Mouse (Mus musculus) neutrophil, adult 5-6 weeks (primary cell): Measurements from ENCODE around the gene Poc1a. TPM values are rescaled to one million over a fixed set of nuclear protein-coding genes. Genes with fewer than 3 reads are reported as not detected.
A peak's percentile ranks its signal among the peaks of the same experiment; 100 is the strongest.

Experiments used
- ATAC-seq: fragments of 151-379, 151-347 bp; 2 replicates; pipeline ENCODE4 v1.8.0; 2017; ENCODE audit warnings: mild to moderate bottlenecking, moderate TSS enrichment; ENCODE audit not compliant: insufficient number of reproducible peaks, poor library complexity, low FRiP score, severe bottlenecking; ENCODE audit errors: extremely low read depth
- total RNA-seq: library from RNA; stranded (forward); fragments of 200-1000 nt; gene quantifications from 2 replicates; pipeline ENCODE4 v1.2.3, GENCODE M21; 2017

Gene Poc1a
- total RNA-seq, 1 experiment from 2014 or later = 1.4 TPM

DNA sequence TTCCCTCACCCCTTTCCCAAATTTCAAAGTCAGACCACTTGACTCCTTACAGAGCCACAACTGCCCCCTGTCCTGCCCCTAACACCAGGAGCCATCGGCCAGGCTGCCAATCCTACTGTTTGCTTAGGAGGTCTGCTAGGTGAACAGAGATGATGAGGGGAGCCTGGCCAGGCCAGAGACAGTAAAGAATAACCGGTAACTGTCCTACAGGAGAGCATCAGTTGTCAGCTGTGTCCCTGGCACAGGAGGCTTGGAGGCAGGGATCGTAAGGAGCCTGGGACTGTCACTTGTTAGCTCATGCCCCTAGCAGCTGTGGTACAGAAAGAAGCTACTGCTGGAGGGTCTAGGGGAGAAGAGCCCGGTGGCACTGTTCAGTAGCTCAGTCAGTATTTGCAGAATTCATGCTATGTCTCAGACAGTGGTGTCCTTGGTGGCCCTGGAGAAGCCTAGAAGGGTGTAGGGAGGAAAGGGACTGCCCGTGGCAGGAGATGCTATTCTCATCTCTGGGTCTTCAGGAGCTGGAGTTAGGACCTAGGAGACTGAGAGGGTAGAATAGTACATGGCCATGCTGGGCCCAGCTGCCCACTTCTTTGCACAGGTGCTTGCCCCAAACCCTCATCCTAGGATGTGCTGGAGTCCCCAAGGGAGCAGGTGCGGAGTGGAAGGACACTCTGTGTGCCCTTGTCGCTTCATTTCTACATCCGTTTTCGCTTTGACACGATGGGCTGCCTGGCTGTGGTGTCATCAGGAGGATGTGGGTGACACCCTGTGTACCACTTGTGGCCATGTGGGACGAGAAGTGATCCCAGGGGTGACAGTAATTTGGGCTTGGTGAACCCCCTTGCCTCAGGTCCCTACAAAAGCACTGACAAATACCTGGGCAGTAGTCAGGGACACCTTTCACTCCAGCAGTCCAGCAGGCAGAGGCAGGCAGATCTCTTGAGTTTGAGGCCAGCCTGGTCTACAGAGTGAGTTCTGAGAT, 91.9 kb downstream of the Poc1a start:
- ATAC-seq = peak; percentile 51; the same call in 1 of the 2 replicates

DNA sequence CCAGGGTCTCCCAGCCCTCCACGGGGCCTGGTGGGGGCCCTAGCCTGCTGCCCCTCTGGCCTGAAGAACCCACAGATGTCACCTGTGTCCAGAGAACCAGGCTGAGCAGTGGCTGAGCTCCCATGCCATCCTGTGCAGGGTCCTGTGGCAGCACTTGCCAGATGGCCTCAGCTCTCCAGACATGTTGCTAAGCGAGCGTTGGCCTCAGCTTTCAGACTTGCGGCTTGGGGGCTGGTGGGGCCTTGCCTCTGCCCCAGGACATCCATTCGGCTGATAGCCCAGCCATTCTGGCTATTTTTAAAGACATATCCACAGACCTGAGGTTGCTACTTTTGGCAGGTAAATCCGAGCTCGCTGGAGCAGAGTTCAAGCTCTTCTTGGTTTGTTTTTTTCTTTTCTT, 93.1 kb downstream of the Poc1a start:
- no peak for ATAC-seq

DNA sequence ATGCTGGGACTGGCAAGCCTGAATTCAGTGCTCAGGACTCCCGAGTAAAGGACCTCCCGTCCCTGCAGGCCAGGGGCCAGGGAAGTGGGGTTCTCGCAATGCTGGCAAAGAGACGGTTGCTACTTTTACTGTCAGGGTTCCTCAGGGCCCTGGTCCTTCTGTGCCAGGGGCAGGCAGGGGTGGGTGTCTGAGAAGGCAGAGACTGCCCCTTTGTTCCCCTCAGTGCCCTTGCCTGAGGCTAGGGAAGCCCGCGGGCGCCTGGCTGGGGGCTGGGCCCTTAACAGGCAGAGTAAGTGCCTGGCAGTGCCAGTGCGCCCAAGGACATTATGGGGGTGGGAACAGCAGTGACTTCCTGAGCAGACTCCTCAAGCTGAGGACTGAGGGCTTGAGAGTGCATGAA, 96.4 kb downstream of the Poc1a start:
- ATAC-seq = no peak

DNA sequence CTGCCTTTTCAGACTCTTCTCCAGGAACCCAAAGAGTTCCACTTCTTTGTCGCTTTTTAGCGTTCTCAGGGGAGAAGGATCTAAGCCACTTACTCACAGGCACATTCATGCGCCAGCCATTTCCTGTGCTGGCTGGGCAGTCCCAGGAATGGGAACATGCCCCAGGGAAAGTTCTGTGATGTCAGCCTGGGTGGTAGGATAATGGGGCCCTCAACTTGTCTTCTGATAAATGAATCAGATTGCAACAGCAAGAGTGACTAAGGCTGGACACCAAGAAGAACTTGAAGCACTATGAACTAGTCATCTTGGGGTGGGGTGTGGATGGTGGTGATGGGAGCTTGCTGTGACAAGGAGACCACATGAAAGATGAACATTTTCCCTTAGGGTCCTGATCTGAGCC, 97.2 kb downstream of the Poc1a start:
- no peak for ATAC-seq

DNA sequence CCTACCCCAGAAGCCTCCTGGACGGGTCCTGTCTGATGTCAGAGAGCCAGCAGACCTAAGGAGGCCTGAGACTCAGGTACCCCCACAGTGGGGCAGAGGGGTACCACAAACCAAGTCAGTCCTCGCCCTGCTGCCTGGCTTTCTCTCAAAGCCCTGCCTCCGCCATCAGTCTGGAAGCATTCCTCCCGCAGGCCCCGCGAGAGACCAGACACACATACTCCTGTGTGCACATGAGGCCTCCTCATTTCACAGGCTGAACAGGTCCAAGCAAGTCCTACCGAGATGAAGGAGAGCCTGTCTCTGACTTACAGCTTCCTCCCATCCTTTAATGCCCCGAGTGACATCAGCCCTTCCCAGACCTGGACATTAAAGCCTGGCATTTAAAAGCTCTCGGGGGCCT, 97.9 kb downstream of the Poc1a start:
- no peak for ATAC-seq

DNA sequence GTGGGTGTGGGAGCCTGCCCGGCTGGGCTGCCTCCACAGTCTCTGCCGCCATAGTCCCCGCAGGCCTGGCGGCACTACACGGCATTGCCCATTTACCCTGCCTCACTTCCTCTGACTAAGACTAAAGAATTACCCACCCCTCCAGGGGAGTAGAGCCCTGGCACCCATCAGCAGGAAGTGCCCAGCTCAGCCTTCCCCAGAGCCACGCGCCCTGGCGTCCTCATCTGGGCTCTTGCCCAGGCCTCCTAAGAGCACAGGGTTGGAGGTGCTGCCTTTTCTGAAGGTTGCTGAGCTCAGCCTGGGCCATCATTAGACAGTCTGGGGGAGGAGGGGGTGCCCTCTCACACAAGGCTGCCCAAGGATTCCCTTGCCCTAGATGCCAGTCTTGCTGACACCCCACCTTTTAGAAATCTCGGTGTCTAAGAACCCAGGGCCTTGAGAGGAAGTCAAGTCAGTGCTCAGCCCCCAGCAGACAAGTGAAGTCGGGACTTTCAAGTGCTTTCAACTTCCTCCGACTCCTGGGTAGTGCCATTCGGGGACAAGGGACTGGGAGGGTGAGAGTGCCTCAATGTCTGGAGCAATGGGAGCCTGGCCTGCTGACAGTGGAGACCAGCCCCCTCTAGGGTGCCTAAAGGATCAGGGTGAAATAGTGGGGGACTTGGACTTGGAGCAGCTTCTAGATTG, 105.5 kb downstream of the Poc1a start:
- peak; percentile 67 for ATAC-seq

DNA sequence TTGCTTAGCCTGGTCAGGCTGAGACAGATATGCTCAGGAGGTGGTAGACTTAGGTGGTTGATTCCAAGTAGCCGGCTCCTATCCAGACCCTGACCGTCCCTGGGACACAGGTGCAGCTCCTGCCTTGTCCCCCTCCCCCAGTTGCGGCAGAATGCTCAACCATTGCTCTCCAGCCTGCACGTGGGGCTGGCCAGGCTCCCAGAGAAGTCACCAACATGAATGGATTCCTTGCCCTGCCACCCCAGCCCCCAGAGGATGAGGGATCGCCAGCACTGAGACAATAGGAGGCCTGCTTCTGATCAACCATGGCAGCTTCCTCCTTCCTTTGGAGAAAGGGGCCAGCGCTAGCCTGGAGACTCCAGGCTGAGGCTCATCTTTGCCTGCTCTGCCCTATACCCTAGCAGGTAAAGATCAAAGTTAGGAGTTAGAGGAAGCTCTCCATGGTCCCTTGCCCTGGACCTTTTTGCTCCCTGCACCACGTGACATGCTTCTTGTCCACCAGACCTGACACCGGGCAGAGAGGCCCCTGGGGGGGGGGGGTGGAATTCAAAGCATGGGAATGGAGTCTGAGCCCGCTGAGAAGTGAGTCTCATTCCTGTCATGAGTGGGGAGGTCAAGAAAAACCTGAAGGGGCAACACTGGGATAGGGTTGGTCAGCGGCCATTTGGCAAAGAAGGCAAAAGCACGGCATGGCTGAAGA, 112.1 kb downstream of the Poc1a start:
- no peak for ATAC-seq

DNA sequence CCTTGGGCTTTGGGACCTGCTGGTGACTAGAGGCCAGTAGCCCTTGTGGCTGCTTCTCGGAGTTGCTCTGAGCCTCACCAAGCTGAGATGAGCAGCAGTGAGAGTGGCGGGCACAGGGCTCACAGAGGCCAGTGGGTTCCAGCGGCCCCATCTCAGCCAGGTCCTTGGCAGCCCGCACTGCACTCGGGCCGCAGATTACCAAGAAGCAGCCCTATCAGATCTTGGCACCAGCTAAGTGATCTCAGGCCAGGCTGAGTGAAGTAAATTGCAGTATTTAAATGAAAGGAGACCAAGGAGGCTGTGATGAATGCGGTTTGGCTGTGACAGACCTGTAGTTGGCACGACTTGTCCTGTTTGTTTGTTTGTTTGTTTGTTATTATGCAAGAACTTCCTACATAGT, 112.7 kb downstream of the Poc1a start:
- ATAC-seq = no peak

DNA sequence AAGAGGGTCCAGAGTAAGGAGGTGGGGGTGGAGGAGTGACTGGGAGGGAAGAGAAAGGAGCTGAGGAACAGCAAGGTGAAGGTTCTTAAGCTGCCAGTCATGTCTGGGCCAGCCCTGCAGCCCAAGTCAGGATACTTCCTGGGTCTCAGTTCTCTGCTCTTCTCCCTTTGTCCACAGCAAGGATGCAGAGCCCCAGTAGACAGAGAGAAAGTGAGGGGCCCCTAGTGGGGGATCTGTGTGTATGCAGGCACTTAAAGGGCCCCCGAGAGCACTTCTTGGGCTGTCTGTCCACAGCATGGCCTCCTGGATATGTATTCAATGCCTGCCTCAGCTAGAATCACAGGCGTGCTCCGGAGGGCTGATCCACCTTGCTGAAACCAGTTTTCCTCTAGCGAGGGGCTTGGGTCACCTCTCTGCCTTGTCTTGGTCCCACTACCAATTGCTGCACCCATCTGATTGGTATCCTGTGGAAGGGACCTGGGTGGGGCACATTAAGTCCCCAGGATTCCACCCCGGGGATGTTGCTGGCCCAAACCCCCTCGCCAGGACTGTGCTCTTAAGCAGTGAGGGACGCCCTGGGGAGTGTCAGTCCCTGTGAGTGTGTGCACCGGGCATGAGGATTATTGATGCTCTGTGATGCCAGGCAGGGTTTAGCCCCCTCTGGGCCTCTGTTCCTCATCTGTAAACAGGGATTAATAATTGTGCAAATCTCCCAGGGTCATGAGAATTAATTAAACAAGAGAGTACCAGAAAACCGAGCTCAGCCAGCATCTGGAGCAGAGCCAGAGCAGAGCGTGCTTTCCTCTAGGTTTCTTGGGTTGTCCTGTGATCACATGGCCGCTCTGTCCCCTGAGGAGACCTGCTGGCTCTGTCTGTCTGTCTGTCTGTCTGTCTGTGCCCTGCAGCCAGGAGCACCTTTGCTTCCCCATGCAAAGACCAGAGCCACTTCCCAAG, 114.1 kb downstream of the Poc1a start:
- peak; percentile 71 for ATAC-seq

DNA sequence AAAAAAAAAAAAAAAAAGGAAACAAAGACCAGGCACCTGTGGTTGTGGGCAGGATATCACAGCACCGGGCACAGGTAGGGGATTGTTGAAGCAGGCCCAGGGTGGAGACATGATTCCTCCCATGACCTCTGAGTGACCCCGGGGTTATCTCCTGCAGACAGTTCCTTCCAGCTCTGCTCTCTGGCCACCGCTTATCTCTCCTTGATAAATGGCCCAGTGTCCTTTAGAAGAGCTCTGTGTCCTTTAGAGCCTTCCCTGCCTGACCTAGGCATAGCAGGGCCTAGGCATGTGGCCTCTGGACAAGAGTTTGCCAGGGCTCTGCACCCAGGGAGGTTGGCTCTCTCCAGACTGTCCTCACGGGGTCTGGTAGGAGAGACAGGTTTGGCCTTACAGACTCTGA, 116.9 kb downstream of the Poc1a start:
- no peak for ATAC-seq

DNA sequence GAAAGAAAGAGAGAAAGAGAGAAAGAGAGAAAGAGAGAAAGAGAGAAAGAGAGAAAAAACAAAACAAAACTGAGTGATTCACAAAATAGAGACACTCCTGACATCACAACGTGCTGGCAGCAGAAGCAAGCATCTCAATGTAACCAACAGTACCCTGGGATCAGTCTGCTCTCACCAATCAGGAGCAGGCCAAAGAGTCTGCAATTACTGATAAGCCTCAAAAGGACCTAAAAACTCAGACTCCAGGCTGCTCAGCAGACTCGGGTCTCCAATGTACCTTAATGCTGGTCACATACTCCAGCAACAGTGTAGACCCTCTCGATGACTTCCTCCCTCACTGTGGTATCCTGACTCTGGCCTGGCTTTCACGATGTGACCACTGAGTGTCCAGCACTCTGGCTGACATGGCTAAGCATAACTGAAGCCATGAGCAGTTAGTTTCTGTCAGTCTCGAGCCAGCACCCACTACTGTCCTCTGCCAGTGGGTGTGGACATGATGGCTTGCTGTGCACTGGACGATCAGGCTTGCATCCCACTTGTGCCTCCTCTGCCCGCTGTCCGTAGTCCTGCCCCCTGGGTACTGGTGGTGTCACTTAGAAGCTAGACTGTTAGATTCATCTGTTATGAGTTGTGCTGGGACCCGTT, 117.9 kb downstream of the Poc1a start:
- ATAC-seq = no peak

DNA sequence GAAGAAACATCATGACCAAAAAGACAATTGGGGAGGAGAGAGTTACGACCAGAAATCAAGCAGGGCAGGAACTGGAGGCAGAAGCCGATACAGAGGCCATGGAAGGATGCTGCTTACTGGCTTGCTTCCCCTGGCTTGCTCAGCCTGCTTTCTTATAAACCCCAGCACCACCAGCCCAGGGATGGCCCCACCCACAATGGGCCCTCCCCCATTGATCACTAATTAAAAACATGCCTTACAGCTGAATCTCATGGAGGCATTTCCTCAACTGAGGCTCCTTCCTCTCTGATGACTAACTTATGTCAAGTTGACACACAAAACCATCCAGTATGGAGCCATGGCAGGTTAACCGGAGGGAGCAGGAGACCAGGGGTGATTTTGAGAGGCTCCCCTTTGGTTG, 118.9 kb downstream of the Poc1a start:
- ATAC-seq = no peak

Other genes starting within 250 kb of the Poc1a start
- not detected in 2 replicates for gene Col6a4, start 184.3 kb upstream of the Poc1a start, total RNA-seq
- gene Glyctk, start 122.9 kb upstream of the Poc1a start, total RNA-seq = 3.7 and 4.2 TPM in 2 replicates
- 69.2 and 80.1 TPM in 2 replicates for gene Wdr82, start 110.1 kb upstream of the Poc1a start, total RNA-seq
- gene Ppm1m, start 81.3 kb upstream of the Poc1a start, total RNA-seq = 48.0 and 59.0 TPM in 2 replicates
- gene Twf2, start 78.0 kb upstream of the Poc1a start, total RNA-seq = 102 and 111 TPM in 2 replicates
- gene Tlr9, start 58.5 kb upstream of the Poc1a start, total RNA-seq = 14.5 and 14.8 TPM in 2 replicates
- 78.1 and 87.3 TPM in 2 replicates for gene Alas1, start 32.4 kb upstream of the Poc1a start, total RNA-seq
- 18.7 and 22.0 TPM in 2 replicates for gene Dusp7, start 87.6 kb downstream of the Poc1a start, total RNA-seq
- 440 and 528 TPM in 2 replicates for gene Rpl29, start 148.4 kb downstream of the Poc1a start, total RNA-seq
- gene Acy1, start 157.3 kb downstream of the Poc1a start, total RNA-seq = 5.2 and 5.9 TPM in 2 replicates
- 3.2 and 3.3 TPM in 2 replicates for gene Abhd14b, start 166.4 kb downstream of the Poc1a start, total RNA-seq
- 2.2 and 3.3 TPM in 2 replicates for gene Abhd14a, start 166.6 kb downstream of the Poc1a start, total RNA-seq
- gene Pcbp4, start 172.2 kb downstream of the Poc1a start, total RNA-seq = 1.2 and 5.2 TPM in 2 replicates
- gene Gpr62, start 184.9 kb downstream of the Poc1a start, total RNA-seq = not detected in 2 replicates
- 18.7 and 27.8 TPM in 2 replicates for gene Rrp9, start 194.9 kb downstream of the Poc1a start, total RNA-seq
- gene Parp3, start 195.9 kb downstream of the Poc1a start, total RNA-seq = 49.8 and 53.4 TPM in 2 replicates
- gene Iqcf1, start 218.9 kb downstream of the Poc1a start, total RNA-seq = not detected in 2 replicates
- gene Iqcf5, start 233.5 kb downstream of the Poc1a start, total RNA-seq = not detected in 2 replicates